Mouse (Mus musculus) CH12.LX (cell line): Measurements from ENCODE around the gene Ebf1.

ENCODE experiments used
- CHD1 ChIP-seq: IDR thresholded peaks from 2 replicates; pipeline ENCODE4 v1.6.1; 2012; ENCODE audit warnings: low read depth, low read length, improper control_type of control experiment, inconsistent platforms
- CTCF ChIP-seq, 2 experiments: IDR thresholded peaks in 1 of 2; conservative IDR thresholded peaks in 1 of 2; 2 replicates each; pipeline ENCODE4 v1.5.1; 2011 to 2012; ENCODE audit warnings: low read depth in 2 of 2, low read length in 2 of 2, improper control_type of control experiment in 1 of 2, inconsistent platforms in 1 of 2, mild to moderate bottlenecking in 1 of 2, moderate library complexity in 1 of 2
- ETS1 ChIP-seq: conservative IDR thresholded peaks from 2 replicates; pipeline ENCODE4 v1.6.1; 2012; ENCODE audit warnings: low read depth, mild to moderate bottlenecking, inconsistent platforms, low read length, improper control_type of control experiment, moderate library complexity
- POLR2A ChIP-seq: IDR thresholded peaks from 2 replicates; pipeline ENCODE4 v1.6.1; 2011; ENCODE audit warnings: low read depth, mild to moderate bottlenecking, improper control_type of control experiment, low read length
- ZC3H11A ChIP-seq: IDR thresholded peaks from 2 replicates; pipeline ENCODE4 v1.6.1; 2012; ENCODE audit warnings: low read depth, mild to moderate bottlenecking, inconsistent platforms, low read length, improper control_type of control experiment
- ZNF384 ChIP-seq: IDR thresholded peaks from 2 replicates; pipeline ENCODE4 v1.6.1; 2012; ENCODE audit warnings: low read depth, low read length, improper control_type of control experiment, inconsistent platforms

GRCm38 (mm10) chr11:44813534-44813933 is 196.4 kb downstream of the Ebf1 start:
- no peak for TF ChIP-seq POLR2A
- no peak for TF ChIP-seq CHD1
- no peak for TF ChIP-seq ZC3H11A
- no peak for TF ChIP-seq ZNF384
- no peak for TF ChIP-seq CTCF (conservative IDR thresholded peaks at IDR 0.05 in 1 of 2, IDR thresholded peaks at IDR 0.05 in 1 of 2; ENCODE audit: low read depth in 2 of 2, low read length in 2 of 2)
- no peak for TF ChIP-seq ETS1
